In genomic region chr4:133432560-133433171, GRCm38 (mm10) we compare ENCODE assay signal across 8 mouse cellular contexts. TPM values are rescaled to one million over a fixed set of nuclear protein-coding genes. Genes with fewer than 3 reads are reported as not detected.
DNase-seq lines count a peak whose midpoint lies in the region; ATAC-seq and TF ChIP-seq lines count a peak whose summit lies in the region.

No protein-coding gene starts in this region.

- intact Hi-C loops in gastrocnemius, adult 2 months (cut with DNase I), result no loop called here

- peak overlapping the region; percentile 69 for H3K27ac ChIP-seq in testis, adult 2 months (ENCODE audit: control insufficient read depth, insufficient read depth, low read depth, low read length)
- no peak overlapping the region for H3K27ac ChIP-seq in neural tube, embryonic 11.5 days (ENCODE audit: low read depth, low read length)
- no peak overlapping the region for H3K27ac ChIP-seq in gastrocnemius, adult 2 months
- H3K27ac ChIP-seq in kidney, adult 2 months (ENCODE audit: insufficient read depth, low read depth, low read length), result no peak overlapping the region

- H3K4me1 ChIP-seq in testis, adult 2 months (ENCODE audit: control insufficient read depth, insufficient read depth, low read length), result peaks cover 10% of the 10 kb centered on the region
- H3K4me1 ChIP-seq in neural tube, embryonic 11.5 days (ENCODE audit: control insufficient read depth, insufficient read depth, low read length), result no peaks in the 10 kb centered on the region
- H3K4me1 ChIP-seq in kidney, adult 2 months (ENCODE audit: control insufficient read depth, insufficient read depth, low read length), result no peaks in the 10 kb centered on the region

- no peaks in the 10 kb centered on the region for H3K27me3 ChIP-seq in testis, adult 2 months (ENCODE audit: control insufficient read depth, insufficient read depth, low read length)
- no peaks in the 10 kb centered on the region for H3K27me3 ChIP-seq in neural tube, embryonic 11.5 days (ENCODE audit: control insufficient read depth, insufficient read depth, low read length)
- no peaks in the 10 kb centered on the region for H3K27me3 ChIP-seq in kidney, adult 2 months (replicated peaks; ENCODE audit: control insufficient read depth, insufficient read depth, low read length)

- TF ChIP-seq CTCF in testis, adult 2 months (IDR thresholded peaks at IDR 0.05; ENCODE audit: control insufficient read depth, insufficient read depth, insufficient replicate concordance, low read depth, low read length), result no peak
- no peak for TF ChIP-seq CTCF in gastrocnemius, adult 2 months (IDR thresholded peaks at IDR 0.05)
- TF ChIP-seq CTCF in kidney, adult 2 months (conservative IDR thresholded peaks at IDR 0.05; ENCODE audit: insufficient read depth, insufficient read length, low read depth, low read length), result no peak

- TF ChIP-seq POLR2A in testis, adult 2 months (IDR thresholded peaks at IDR 0.05; ENCODE audit: control insufficient read depth, low read depth, low read length), result peak; percentile 75; the same call in 1 of the 2 replicates
- no peak for TF ChIP-seq POLR2A in kidney, adult 2 months (IDR thresholded peaks at IDR 0.05; ENCODE audit: low read depth, low read length)

- ATAC-seq in neural tube, embryonic 11.5 days (ENCODE audit: insufficient read depth, low FRiP score, low TSS enrichment), result no peak; the same call in 1 of the 2 replicates

- peak overlapping the region; percentile 83 for H3K4me3 ChIP-seq in testis, adult 2 months (ENCODE audit: control insufficient read depth, low read depth, low read length)
- no peak overlapping the region for H3K4me3 ChIP-seq in neural tube, embryonic 11.5 days (ENCODE audit: low read depth, low read length)
- H3K4me3 ChIP-seq in gastrocnemius, adult 2 months, result no peak overlapping the region
- no peak overlapping the region for H3K4me3 ChIP-seq in kidney, adult 2 months (ENCODE audit: insufficient read depth, low read depth, low read length)

- peak overlapping the region; percentile 1; the same call in 1 of the 2 replicates for H3K9ac ChIP-seq in neural tube, embryonic 11.5 days (ENCODE audit: low read length)

- DNase-seq in adrenal gland, postnatal 14 days, result peak; percentile 29
- no peak for DNase-seq in adrenal gland, postnatal 4 days (ENCODE audit: low spot score in 2 of 2)
- DNase-seq in testis, postnatal 14 days (ENCODE audit: low spot score), result no peak
- DNase-seq in layer of hippocampus, adult 8-10 months (ENCODE audit: low spot score in 2 of 2), result peak; percentile 72 to 74
- DNase-seq in neural tube, embryonic 11.5 days (ENCODE audit: low spot score), result peak; percentile 59
- DNase-seq in gastrocnemius, adult 2 months, result no peak
- DNase-seq in kidney, adult 2 months, result no peak

- H3K36me3 ChIP-seq in testis, adult 2 months (ENCODE audit: control insufficient read depth, insufficient read depth, low read length), result no peaks in the 10 kb centered on the region
- no peaks in the 10 kb centered on the region for H3K36me3 ChIP-seq in neural tube, embryonic 11.5 days (ENCODE audit: control insufficient read depth, insufficient read depth, low read length)
- H3K36me3 ChIP-seq in kidney, adult 2 months (ENCODE audit: control insufficient read depth, insufficient read depth, low read length), result no peaks in the 10 kb centered on the region

- H3K4me2 ChIP-seq in neural tube, embryonic 11.5 days (ENCODE audit: low read depth), result no peak overlapping the region

- H3K9me3 ChIP-seq in neural tube, embryonic 11.5 days (ENCODE audit: control insufficient read depth, low read length), result no peaks in the 10 kb centered on the region

- WGBS in neural tube, embryonic 11.5 days, result 27% methylated on average over 17 of the region's 17 CpGs
- 29% methylated on average over 17 of the region's 17 CpGs for WGBS in kidney, adult 2 months

RNA-seq across cellular contexts. Expression of gene Tent5b, which starts 47.3 kb away (rescaled TPM):
- total RNA-seq in adrenal gland, postnatal 14 days (2021), result 0.67 and 2.0 TPM in 2 replicates
- under 1 TPM; 0.73 to 0.78 TPM for total RNA-seq in adrenal gland, postnatal 4 days (2021)
- polyA plus RNA-seq in testis, adult 2 months (2012; rRNA removed), result 35.7 and 45.4 TPM in 2 replicates
- total RNA-seq in layer of hippocampus, adult 8-10 months (2022), result under 1 TPM in 2 of 4 experiments, not detected in 2; 0.14 to 0.31 TPM
- polyA plus RNA-seq in neural tube, embryonic 11.5 days (2014; fragmentation: Nextera tagmentation; extraction: Ambion mirVana), result 0.20 and 0.38 TPM in 2 replicates
- total RNA-seq in gastrocnemius, adult 2 months (2021), result 1 to 10 TPM; 1.1 TPM
- polyA plus RNA-seq in kidney, adult 2 months (2012; rRNA removed), result 2.9 and 3.1 TPM in 2 replicates

Comparison
In these comparisons a context has a peak if more than half of its experiments do, and no peak if none do; other contexts are left out.
1. DNase-seq: peak in adrenal gland, postnatal 14 days (single experiment), layer of hippocampus, adult 8-10 months (2 of 2) and neural tube, embryonic 11.5 days (single experiment); none in adrenal gland, postnatal 4 days (0 of 2), testis, postnatal 14 days (single experiment), gastrocnemius, adult 2 months (single experiment) and kidney, adult 2 months (single experiment).